Mouse (Mus musculus) neural tube, embryonic 10.5 days (tissue): ENCODE measurements around the gene Vsig10l.
A peak's percentile ranks its signal among the peaks of the same experiment; 100 is the strongest.

Experiments used
- DNase-seq: peaks from one replicate; pipeline ENCODE4 v3.0.0-alpha.2; 2017; ENCODE audit warnings: low spot score; ENCODE audit errors: extremely low spot score

Gene Vsig10l

GRCm38 (mm10) chr7:43462851-43463250, at the start of gene Vsig10l:
TSS of gene Vsig10l (plus strand) at chr7:43463151.
- DNase-seq = no peak

GRCm38 (mm10) chr7:43417298-43417697, 45.7 kb upstream of the Vsig10l start:
- no peak for DNase-seq

- peak; percentile 82 for DNase-seq
Measured at GRCm38 (mm10) chr7:43422995-43423617, 39.8 kb upstream of the Vsig10l start.

GRCm38 (mm10) chr7:43423991-43424625, 38.8 kb upstream of the Vsig10l start:
- DNase-seq = no peak

- DNase-seq = no peak
Measured at GRCm38 (mm10) chr7:43427406-43427805, 35.5 kb upstream of the Vsig10l start, which contains the start of gene Lim2. TSS of gene Lim2 (plus strand) at chr7:43427670.

- DNase-seq = no peak
Measured at GRCm38 (mm10) chr7:43429500-43429899, 33.5 kb upstream of the Vsig10l start.

- no peak for DNase-seq
Measured at GRCm38 (mm10) chr7:43432891-43433290, 30.1 kb upstream of the Vsig10l start.

GRCm38 (mm10) chr7:43434676-43435075, 28.3 kb upstream of the Vsig10l start:
- DNase-seq = no peak

- no peak for DNase-seq
Measured at GRCm38 (mm10) chr7:43436341-43437255, 26.4 kb upstream of the Vsig10l start, which contains the start of gene Nkg7. TSS of gene Nkg7 (plus strand) at chr7:43437073.

GRCm38 (mm10) chr7:43438611-43439010, 24.3 kb upstream of the Vsig10l start:
- DNase-seq = no peak

GRCm38 (mm10) chr7:43440482-43440881, 22.5 kb upstream of the Vsig10l start, which contains the start of gene Cldnd2:
TSS of gene Cldnd2 (plus strand) at chr7:43440782.
- no peak for DNase-seq

GRCm38 (mm10) chr7:43441071-43441470, 21.9 kb upstream of the Vsig10l start:
- no peak for DNase-seq

GRCm38 (mm10) chr7:43442684-43443083, 20.3 kb upstream of the Vsig10l start:
- DNase-seq = no peak

GRCm38 (mm10) chr7:43443126-43443916, 19.6 kb upstream of the Vsig10l start:
- DNase-seq = peak; percentile 75

GRCm38 (mm10) chr7:43443917-43444293, 19.0 kb upstream of the Vsig10l start, which contains the start of the genes Etfb and Gm45233:
TSS of gene Etfb (plus strand) at chr7:43444083.
TSS of gene Gm45233 (plus strand) at chr7:43444128.
- DNase-seq = peak; percentile 89

GRCm38 (mm10) chr7:43447801-43448200, 15.2 kb upstream of the Vsig10l start:
- no peak for DNase-seq

- DNase-seq = no peak
Measured at GRCm38 (mm10) chr7:43448246-43448645, 14.7 kb upstream of the Vsig10l start.

GRCm38 (mm10) chr7:43449811-43450210, 13.1 kb upstream of the Vsig10l start:
- no peak for DNase-seq

- no peak for DNase-seq
Measured at GRCm38 (mm10) chr7:43451726-43452125, 11.2 kb upstream of the Vsig10l start.

GRCm38 (mm10) chr7:43452609-43453008, 10.3 kb upstream of the Vsig10l start:
- DNase-seq = no peak
